Mouse (Mus musculus) neural tube, embryonic 11.5 days (tissue): Measurements from ENCODE around the gene Gdf10. TPM values are rescaled to one million over a fixed set of nuclear protein-coding genes. Genes with fewer than 3 reads are reported as not detected.

Experiments
- ATAC-seq: fragments of 200-750 bp; cut with Nextera tagmentation; 2 replicates; pipeline ENCODE4 v1.8.0; 2017; ENCODE audit warnings: moderate number of reproducible peaks, mild to moderate bottlenecking, moderate TSS enrichment, moderate library complexity; ENCODE audit not compliant: insufficient read depth, low FRiP score, low TSS enrichment
- DNase-seq: peaks from one replicate; pipeline ENCODE4 v3.0.0-alpha.2; 2015; ENCODE audit warnings: low spot score
- H3K27ac ChIP-seq: fragments of 300-500 bp; sonication (generic); 2 replicates; pipeline ENCODE4 v1.5.1; 2014; ENCODE audit warnings: low read depth, mild to moderate bottlenecking, low read length
- H3K27me3 ChIP-seq: fragments of 300-500 bp; sonication (generic); 2 replicates; pipeline ENCODE4 v1.6.1; 2014; ENCODE audit warnings: mild to moderate bottlenecking, low read length, mixed read lengths; ENCODE audit not compliant: control insufficient read depth, insufficient read depth
- H3K36me3 ChIP-seq: fragments of 300-500 bp; sonication (generic); 2 replicates; pipeline ENCODE4 v1.6.1; 2014; ENCODE audit warnings: mild to moderate bottlenecking, low read length, moderate library complexity, mixed read lengths; ENCODE audit not compliant: control insufficient read depth, insufficient read depth
- H3K4me1 ChIP-seq: fragments of 300-500 bp; sonication (generic); 2 replicates; pipeline ENCODE4 v1.6.1; 2014; ENCODE audit warnings: low read length, mixed read lengths; ENCODE audit not compliant: control insufficient read depth, insufficient read depth
- H3K4me2 ChIP-seq: fragments of 300-500 bp; sonication (generic); 2 replicates; pipeline ENCODE4 v1.6.1; 2014; ENCODE audit warnings: low read depth, mild to moderate bottlenecking, moderate library complexity
- H3K4me3 ChIP-seq: fragments of 300-500 bp; sonication (generic); 2 replicates; pipeline ENCODE4 v1.5.1; 2014; ENCODE audit warnings: low read depth, low read length
- H3K9ac ChIP-seq: fragments of 300-500 bp; sonication (generic); 2 replicates; pipeline ENCODE4 v1.6.1; 2014; ENCODE audit warnings: mild to moderate bottlenecking, low read length
- H3K9me3 ChIP-seq: fragments of 300-500 bp; sonication (generic); 2 replicates; pipeline ENCODE4 v1.6.1; 2016; ENCODE audit warnings: low read length; ENCODE audit not compliant: control insufficient read depth
- WGBS: fragments of 180-500 bp; shearing (Covaris S2); extraction: QIAGEN DNeasy Blood & Tissue Kit; methylation state at CpG from one replicate; pipeline ENCODE4 v1.1.7; 2014; 5-methylcytosine and 5-hydroxymethylcytosine counted together
- polyA plus RNA-seq: library from polyadenylated mRNA; unstranded; fragments of >200 nt; fragmentation: Nextera tagmentation; extraction: Ambion mirVana; gene quantifications from 2 replicates; pipeline ENCODE4 v1.2.1, GENCODE M21; 2014

Gene Gdf10
- 20.3 and 20.9 TPM in 2 replicates for polyA plus RNA-seq

DNA sequence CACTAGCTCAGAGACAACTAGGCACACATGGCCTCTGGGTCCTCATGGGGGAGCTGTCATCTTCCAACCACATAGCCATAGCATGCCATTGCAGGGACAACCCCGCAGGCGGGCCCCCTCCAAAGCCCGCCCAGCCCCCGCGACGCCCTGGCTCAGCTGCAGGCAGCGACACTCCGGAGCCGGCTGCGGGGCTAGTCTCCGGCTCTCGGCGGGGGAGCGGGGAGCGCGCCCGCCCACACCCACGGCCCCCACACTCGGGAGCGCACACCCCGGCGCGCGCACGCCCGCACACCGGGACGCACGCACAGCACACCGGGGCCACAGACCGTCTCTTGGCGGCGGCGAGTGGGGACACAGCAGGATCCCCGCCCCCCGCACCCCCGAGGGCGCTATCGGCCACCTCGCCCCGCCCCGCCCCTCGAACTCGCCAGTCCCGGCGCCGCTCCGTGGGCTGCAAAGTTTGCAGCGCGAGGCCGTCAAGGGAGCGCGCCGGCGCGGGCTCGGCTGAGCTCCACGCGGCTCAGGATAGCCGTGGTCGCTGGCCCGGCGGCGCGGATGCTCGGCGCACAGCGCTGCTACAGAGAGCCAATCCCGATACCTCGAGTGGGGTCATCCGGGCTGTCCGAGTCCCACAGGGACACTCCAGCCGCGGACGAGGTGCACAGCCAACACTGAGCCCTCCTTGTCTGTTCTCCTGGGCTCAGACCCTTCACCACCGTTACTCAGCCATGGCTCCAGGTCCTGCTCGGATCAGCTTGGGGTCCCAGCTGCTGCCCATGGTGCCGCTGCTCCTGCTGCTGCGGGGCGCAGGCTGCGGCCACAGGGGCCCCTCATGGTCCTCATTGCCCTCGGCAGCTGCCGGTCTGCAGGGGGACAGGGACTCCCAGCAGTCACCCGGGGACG lies at the start of gene Gdf10:
Gene Gdf10, plus strand, starts transcription at position 420 of the 903 bp plus-strand sequence.
- Histone ChIP-seq H3K9ac (peak within 1 kb of the TSS; percentile 65), H3K27ac (no peak within 1 kb of the TSS), H3K4me1 (peaks cover 22% of the 10 kb centered on the region), H3K9me3 (no peaks in the 10 kb centered on the region), H3K4me3 (peak within 1 kb of the TSS; percentile 59), H3K4me2 (peak within 1 kb of the TSS; percentile 94), H3K27me3 (peaks cover 24% of the 10 kb centered on the region), H3K36me3 (no peaks in the 10 kb centered on the region)
- peak; percentile 66 for DNase-seq
- under 1% methylated on average over 66 of the region's 85 CpGs for WGBS
- ATAC-seq, result peak; percentile 50

DNA sequence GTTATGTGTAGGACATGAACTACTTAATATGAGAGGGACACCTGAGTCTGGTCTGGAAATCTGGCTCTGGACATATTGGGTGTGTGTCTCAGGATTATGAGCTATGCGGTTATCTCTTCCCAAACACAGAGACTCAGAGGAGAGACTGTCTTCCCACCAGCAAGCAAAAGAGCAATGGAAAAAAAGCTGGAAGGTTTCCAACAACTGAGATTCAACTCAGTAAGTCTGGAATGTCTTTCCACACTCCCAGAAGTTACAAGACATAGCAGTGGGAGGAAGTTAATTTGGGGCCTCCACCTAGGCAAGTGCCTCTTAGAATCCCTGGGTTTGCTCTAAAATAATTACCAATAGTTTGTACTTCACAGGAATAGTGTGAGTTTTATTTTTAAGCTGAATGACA lies 44.6 kb upstream of the Gdf10 start:
- H3K36me3 ChIP-seq, result no peaks in the 10 kb centered on the region
- DNase-seq, result no peak
- no peak for ATAC-seq
- H3K4me2 ChIP-seq, result no peak overlapping the region
- H3K27ac ChIP-seq, result no peak overlapping the region
- no peaks in the 10 kb centered on the region for H3K27me3 ChIP-seq
- no peak overlapping the region for H3K4me3 ChIP-seq
- no peaks in the 10 kb centered on the region for H3K4me1 ChIP-seq
- no peaks in the 10 kb centered on the region for H3K9me3 ChIP-seq
- H3K9ac ChIP-seq, result no peak overlapping the region
- 100% methylated on average over 1 of the region's 1 CpGs for WGBS

GRCm38 (mm10) chr14:33880236-33880635 lies 43.2 kb upstream of the Gdf10 start:
- no peak for ATAC-seq

GRCm38 (mm10) chr14:33881471-33881870 lies 41.9 kb upstream of the Gdf10 start:
- no peak overlapping the region for H3K27ac ChIP-seq
- DNase-seq (no peak), ATAC-seq (no peak)
- no peak overlapping the region for H3K9ac ChIP-seq
- no peaks in the 10 kb centered on the region for H3K9me3 ChIP-seq
- no peak overlapping the region for H3K4me2 ChIP-seq
- WGBS, result 62% methylated on average over 3 of the region's 3 CpGs
- no peaks in the 10 kb centered on the region for H3K36me3 ChIP-seq
- no peak overlapping the region for H3K4me3 ChIP-seq
- H3K27me3 ChIP-seq, result no peaks in the 10 kb centered on the region
- H3K4me1 ChIP-seq, result no peaks in the 10 kb centered on the region

More at GRCm38 (mm10) chr14:33880236-33880635, 43.2 kb upstream of the Gdf10 start:
- H3K4me2 ChIP-seq, result no peak overlapping the region
- no peak for DNase-seq
- no peak overlapping the region for H3K9ac ChIP-seq
- H3K4me3 ChIP-seq, result no peak overlapping the region
- H3K27me3 ChIP-seq, result no peaks in the 10 kb centered on the region
- H3K9me3 ChIP-seq, result no peaks in the 10 kb centered on the region
- 89% methylated on average over 3 of the region's 3 CpGs for WGBS
- no peak overlapping the region for H3K27ac ChIP-seq
- no peaks in the 10 kb centered on the region for H3K4me1 ChIP-seq
- no peaks in the 10 kb centered on the region for H3K36me3 ChIP-seq

- Histone ChIP-seq H3K4me3 (no peak overlapping the region), H3K27me3 (no peaks in the 10 kb centered on the region), H3K4me1 (no peaks in the 10 kb centered on the region), H3K27ac (no peak overlapping the region), H3K9ac (no peak overlapping the region), H3K9me3 (no peaks in the 10 kb centered on the region), H3K36me3 (no peaks in the 10 kb centered on the region), H3K4me2 (no peak overlapping the region)
- ATAC-seq (no peak), DNase-seq (peak; percentile 11)
- 69% methylated on average over 4 of the region's 4 CpGs for WGBS
Measured at GRCm38 (mm10) chr14:33883046-33883445, 40.3 kb upstream of the Gdf10 start.

DNA sequence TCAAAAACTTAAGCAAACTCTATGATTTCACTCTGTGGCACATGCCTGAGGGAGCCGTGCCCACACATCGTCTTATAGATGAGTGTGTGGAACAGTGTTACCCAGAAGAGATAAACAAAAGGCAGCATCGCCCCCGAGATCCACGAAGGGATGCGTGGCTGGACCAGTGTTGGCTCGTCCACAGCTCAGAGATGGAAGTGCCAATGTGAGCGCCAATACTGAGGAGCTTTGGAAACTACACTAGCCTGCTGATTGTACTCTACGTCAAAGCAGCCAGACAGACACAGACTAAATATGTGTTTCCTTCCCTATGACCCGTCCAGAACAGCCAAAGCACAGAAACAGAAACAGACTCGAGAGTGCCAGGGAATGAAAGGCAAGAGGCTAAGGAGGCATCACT lies 37.9 kb upstream of the Gdf10 start:
- DNase-seq, result no peak
- Histone ChIP-seq H3K27me3 (no peaks in the 10 kb centered on the region), H3K9ac (no peak overlapping the region), H3K27ac (no peak overlapping the region), H3K9me3 (no peaks in the 10 kb centered on the region), H3K36me3 (no peaks in the 10 kb centered on the region), H3K4me1 (no peaks in the 10 kb centered on the region), H3K4me3 (no peak overlapping the region), H3K4me2 (no peak overlapping the region)
- ATAC-seq, result no peak
- WGBS, result 91% methylated on average over 11 of the region's 11 CpGs

DNA sequence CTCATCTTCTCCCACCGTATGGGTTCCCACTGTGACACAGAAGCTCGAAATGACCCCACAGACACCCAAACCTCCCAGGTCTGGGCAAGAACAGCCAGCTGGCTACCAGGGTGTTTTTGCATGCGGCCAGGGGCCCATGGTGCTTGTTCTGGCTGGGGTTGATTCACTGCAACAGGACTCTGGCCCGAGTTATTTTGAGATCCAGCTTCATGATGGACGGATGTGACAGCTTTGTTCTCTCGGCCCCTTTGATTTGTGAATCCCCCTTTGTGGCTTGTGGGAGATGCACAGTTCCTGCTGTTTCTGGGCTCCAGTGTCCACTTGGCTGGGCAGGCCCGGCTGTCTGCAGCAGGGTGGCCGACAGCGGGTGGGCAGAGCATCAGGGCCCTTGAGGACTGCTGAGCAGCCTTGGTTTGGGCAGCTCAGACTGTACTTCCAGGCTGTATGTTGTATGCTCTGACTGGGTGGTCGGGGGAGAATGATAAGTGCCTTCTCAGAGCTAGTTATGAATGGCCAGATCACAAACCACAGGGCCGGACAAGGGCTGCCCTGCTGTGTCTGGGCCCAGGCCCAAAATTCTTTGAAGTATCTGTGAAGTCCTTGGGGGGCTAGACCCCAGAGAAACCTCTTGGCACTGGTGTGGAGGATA lies 34.9 kb upstream of the Gdf10 start:
- Histone ChIP-seq H3K4me1 (no peaks in the 10 kb centered on the region), H3K27ac (no peak overlapping the region), H3K9ac (no peak overlapping the region), H3K36me3 (no peaks in the 10 kb centered on the region), H3K4me3 (no peak overlapping the region), H3K27me3 (no peaks in the 10 kb centered on the region), H3K9me3 (no peaks in the 10 kb centered on the region), H3K4me2 (no peak overlapping the region)
- no peak for ATAC-seq
- 66% methylated on average over 11 of the region's 11 CpGs for WGBS
- no peak for DNase-seq

GRCm38 (mm10) chr14:33889971-33890370 lies 33.4 kb upstream of the Gdf10 start:
- no peak for ATAC-seq
- no peak overlapping the region for H3K4me3 ChIP-seq

More at GRCm38 (mm10) chr14:33889971-33890370, 33.4 kb upstream of the Gdf10 start:
- no peak overlapping the region for H3K4me2 ChIP-seq
- no peaks in the 10 kb centered on the region for H3K36me3 ChIP-seq
- H3K27ac ChIP-seq, result no peak overlapping the region
- no peak overlapping the region for H3K9ac ChIP-seq
- 88% methylated on average over 3 of the region's 3 CpGs for WGBS
- no peaks in the 10 kb centered on the region for H3K27me3 ChIP-seq
- no peak for DNase-seq
- H3K4me1 ChIP-seq, result no peaks in the 10 kb centered on the region
- no peaks in the 10 kb centered on the region for H3K9me3 ChIP-seq
